Mouse (Mus musculus) ES-E14 (cell line): ENCODE results near the gene Olfr1513.

Experiments
- HCFC1 ChIP-seq: IDR thresholded peaks from 2 replicates; pipeline ENCODE4 v1.6.1; 2012; ENCODE audit warnings: low read length, inconsistent platforms, borderline replicate concordance; ENCODE audit not compliant: insufficient read depth
- ZNF384 ChIP-seq: IDR thresholded peaks from 2 replicates; pipeline ENCODE4 v1.6.1; 2012; ENCODE audit warnings: low read depth, low read length, inconsistent platforms

- no peak for TF ChIP-seq ZNF384
- TF ChIP-seq HCFC1: no peak
Measured at GRCm38 (mm10) chr14:52397279-52397678, 41.1 kb upstream of the Olfr1513 start, which contains the start of gene Olfr1511.
